Mouse (Mus musculus) C2C12 (cell line): ENCODE data around the gene Hip1. TPM values are rescaled to one million over a fixed set of nuclear protein-coding genes. Genes with fewer than 3 reads are reported as not detected.

Experiments
- H3K27me3 ChIP-seq: one replicate; pipeline ENCODE4 v1.6.1; 2011; ENCODE audit not compliant: control insufficient read depth, insufficient read depth, insufficient read length
- H3K36me3 ChIP-seq: one replicate; pipeline ENCODE4 v1.6.1; 2011; ENCODE audit not compliant: control insufficient read depth, insufficient read depth
- H3K4me3 ChIP-seq: one replicate; pipeline ENCODE4 v1.5.1; 2011; ENCODE audit warnings: mild to moderate bottlenecking, control low read depth; ENCODE audit not compliant: poor library complexity, insufficient read depth, severe bottlenecking
- H3K79me2 ChIP-seq: one replicate; pipeline ENCODE4 v1.6.1; 2011; ENCODE audit not compliant: control insufficient read depth, insufficient read depth
- H3K79me3 ChIP-seq: one replicate; pipeline ENCODE4 v1.6.1; 2011; ENCODE audit warnings: low read depth, control low read depth
- H3ac ChIP-seq: one replicate; pipeline ENCODE3; 2011; ENCODE audit warnings: low read depth; ENCODE audit not compliant: control insufficient read depth, insufficient read length
- CEBPB ChIP-seq: IDR thresholded peaks from one replicate; pipeline ENCODE4 v1.6.1; 2011; ENCODE audit warnings: low read depth, mild to moderate bottlenecking, control low read depth, moderate library complexity
- CTCF ChIP-seq: IDR thresholded peaks from one replicate; pipeline ENCODE4 v1.5.1; 2011; ENCODE audit not compliant: control insufficient read depth, insufficient read depth, insufficient read length
- FOSL1 ChIP-seq: IDR thresholded peaks from one replicate; pipeline ENCODE4 v1.8.0; 2011; ENCODE audit warnings: mild to moderate bottlenecking, low read length; ENCODE audit not compliant: poor library complexity, insufficient read depth, severe bottlenecking
- MAX ChIP-seq: IDR thresholded peaks from one replicate; pipeline ENCODE4 v1.6.1; 2011; ENCODE audit warnings: mild to moderate bottlenecking, control low read depth
- MYOD1 ChIP-seq: IDR thresholded peaks from one replicate; pipeline ENCODE4 v1.6.1; 2011; ENCODE audit warnings: low read depth; ENCODE audit not compliant: control insufficient read depth, insufficient read length
- MYOG ChIP-seq: IDR thresholded peaks from one replicate; pipeline ENCODE4 v1.6.1; 2011; ENCODE audit not compliant: control insufficient read depth, insufficient read length; ENCODE audit errors: extremely low read depth
- USF1 ChIP-seq: IDR thresholded peaks from one replicate; pipeline ENCODE4 v1.6.1; 2011; ENCODE audit warnings: low read depth, mild to moderate bottlenecking, control low read depth, moderate library complexity
- polyA plus RNA-seq: library from polyadenylated mRNA; unstranded; fragments of >200 nt; fragmentation: generic; extraction: Trizol; gene quantifications from one replicate; pipeline ENCODE4 v1.2.1, GENCODE M21; 2012; ENCODE audit warnings: missing spikeins

The Hip1 gene
- polyA plus RNA-seq, 1 experiment: 38.2 TPM

DNA sequence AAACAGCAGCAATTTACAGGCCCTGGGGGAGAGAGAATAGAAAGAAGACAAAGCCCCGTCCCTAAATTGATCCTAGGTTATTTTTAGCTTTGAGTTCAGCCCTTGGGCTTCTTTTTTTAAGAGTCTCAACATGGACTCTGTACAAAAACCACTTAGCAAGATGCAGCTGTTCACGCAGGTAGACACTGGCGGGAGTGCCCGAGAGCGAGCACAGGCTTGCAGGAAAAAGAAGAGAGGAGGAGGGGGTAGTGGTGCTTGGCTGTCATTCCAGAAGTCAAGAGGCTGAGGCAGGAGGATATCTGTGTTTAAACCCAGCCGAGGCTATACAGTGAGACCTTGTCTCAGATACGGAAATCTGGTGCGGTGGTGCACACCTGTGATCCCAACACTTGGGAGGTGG lies 42.9 kb downstream of the Hip1 start:
- Histone ChIP-seq H3K79me2 (no peaks in the 10 kb centered on the region), H3ac (no peak overlapping the region), H3K27me3 (no peaks in the 10 kb centered on the region), H3K79me3 (no peaks in the 10 kb centered on the region), H3K4me3 (no peak overlapping the region), H3K36me3 (no peaks in the 10 kb centered on the region)
- TF ChIP-seq USF1: no peak
- TF ChIP-seq CTCF: no peak
- TF ChIP-seq MYOG: no peak

DNA sequence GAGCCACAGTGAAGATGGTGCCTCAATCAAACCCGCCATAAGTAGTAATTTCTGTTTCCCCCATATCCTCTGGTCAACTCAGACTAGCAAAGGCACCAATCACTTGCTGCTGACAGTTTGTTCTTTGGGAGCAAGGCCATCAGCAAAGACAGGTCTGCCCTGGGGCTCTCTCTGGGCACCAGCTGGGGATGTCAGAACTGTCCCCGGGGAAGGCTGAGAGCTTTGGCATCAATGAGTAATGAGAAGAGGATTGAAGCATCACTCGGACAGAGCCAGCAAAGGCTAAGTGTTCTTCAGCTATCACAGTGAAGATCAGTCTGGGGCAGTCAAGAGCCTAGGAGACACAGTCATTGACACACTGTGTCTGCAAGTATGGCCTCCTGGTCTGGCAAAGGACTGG lies 46.0 kb downstream of the Hip1 start:
- Histone ChIP-seq H3K4me3 (no peak overlapping the region), H3ac (no peak overlapping the region), H3K79me2 (no peaks in the 10 kb centered on the region), H3K36me3 (no peaks in the 10 kb centered on the region), H3K79me3 (no peaks in the 10 kb centered on the region), H3K27me3 (no peaks in the 10 kb centered on the region)
- TF ChIP-seq MYOG: no peak
- no peak for TF ChIP-seq USF1
- TF ChIP-seq FOSL1: no peak
- no peak for TF ChIP-seq CEBPB
- TF ChIP-seq MYOD1: no peak
- TF ChIP-seq CTCF: no peak
- no peak for TF ChIP-seq MAX

DNA sequence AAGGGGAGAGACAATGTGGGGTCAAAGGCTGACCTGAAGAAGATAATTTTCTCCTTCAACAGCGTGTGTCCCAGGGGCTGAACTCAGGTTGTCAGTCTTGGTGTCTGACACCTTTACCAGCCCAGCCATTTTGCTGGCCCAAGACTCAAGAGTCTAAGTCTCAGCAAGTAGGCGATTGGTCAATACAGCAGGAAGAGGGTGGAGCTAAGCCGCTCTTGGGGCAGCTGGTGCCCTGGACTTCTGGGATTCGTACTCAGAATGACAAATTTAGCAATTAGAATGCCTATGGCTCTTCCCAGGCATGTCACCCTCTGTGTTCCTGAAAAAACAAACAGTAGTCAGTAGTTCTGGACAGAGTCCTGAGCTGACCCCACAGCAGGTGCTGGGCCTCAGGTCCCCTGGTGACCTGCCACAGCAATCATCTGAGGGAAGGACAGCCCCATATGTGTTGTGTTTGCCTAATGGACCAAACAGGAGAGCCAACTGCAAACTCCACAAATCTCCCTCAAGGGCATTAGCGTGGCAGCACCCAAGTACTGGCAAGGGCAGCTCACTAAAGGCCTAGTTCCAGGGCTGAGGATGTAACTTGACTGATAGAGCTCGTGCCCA lies 47.5 kb downstream of the Hip1 start:
- TF ChIP-seq MYOD1 (no peak), MYOG (no peak), MAX (no peak), CTCF (no peak), FOSL1 (no peak), CEBPB (no peak)
- no peak overlapping the region for H3ac ChIP-seq
- no peaks in the 10 kb centered on the region for H3K79me3 ChIP-seq
- no peaks in the 10 kb centered on the region for H3K36me3 ChIP-seq
- H3K27me3 ChIP-seq: no peaks in the 10 kb centered on the region
- H3K4me3 ChIP-seq: no peak overlapping the region
- no peaks in the 10 kb centered on the region for H3K79me2 ChIP-seq

DNA sequence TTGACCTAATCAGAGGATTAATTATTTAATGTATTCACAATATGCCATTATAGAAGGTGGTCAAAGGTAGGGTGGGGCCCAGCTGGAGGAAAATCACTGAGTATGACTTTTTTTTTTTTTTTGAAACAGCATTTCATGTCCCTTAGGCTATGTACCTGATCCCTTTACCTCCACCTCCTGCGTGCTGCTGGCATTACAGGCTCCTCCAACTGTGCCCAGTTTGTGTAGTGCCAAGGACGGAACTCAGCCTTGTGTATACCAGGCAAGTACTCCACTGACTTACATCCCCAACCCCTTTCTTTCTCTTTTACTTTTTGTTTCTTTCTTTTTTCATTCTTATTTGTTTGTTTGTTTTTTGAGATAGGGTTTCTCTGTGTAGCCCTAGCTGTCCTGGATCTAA lies 48.4 kb downstream of the Hip1 start:
- H3K36me3 ChIP-seq: no peaks in the 10 kb centered on the region
- H3K79me2 ChIP-seq: no peaks in the 10 kb centered on the region
- TF ChIP-seq MYOG: no peak
- TF ChIP-seq MYOD1: no peak
- TF ChIP-seq MAX: no peak
- no peak for TF ChIP-seq USF1
- H3ac ChIP-seq: no peak overlapping the region
- no peaks in the 10 kb centered on the region for H3K27me3 ChIP-seq
- no peak overlapping the region for H3K4me3 ChIP-seq
- H3K79me3 ChIP-seq: no peaks in the 10 kb centered on the region

DNA sequence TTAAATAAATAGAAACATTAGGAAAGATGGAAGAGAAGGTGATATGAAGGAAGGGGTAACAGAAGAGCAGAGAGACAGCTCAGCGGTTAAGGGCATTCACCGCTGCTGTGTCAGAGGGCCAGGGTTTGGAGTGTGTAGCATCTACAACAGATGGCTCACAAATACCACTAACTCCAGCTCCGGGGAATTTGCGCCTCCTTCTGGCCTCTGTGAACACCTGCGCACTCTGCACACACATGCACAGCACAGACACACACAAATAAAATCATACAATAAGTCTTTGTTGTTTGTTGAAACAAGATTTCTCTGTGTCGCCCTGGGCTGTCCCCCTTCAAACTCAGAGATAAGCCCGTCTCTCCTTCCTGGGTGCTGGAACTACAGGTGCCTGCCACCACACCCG lies 49.4 kb downstream of the Hip1 start:
- H3K36me3 ChIP-seq: no peaks in the 10 kb centered on the region
- no peak overlapping the region for H3ac ChIP-seq
- H3K79me2 ChIP-seq: no peaks in the 10 kb centered on the region
- H3K27me3 ChIP-seq: no peaks in the 10 kb centered on the region
- H3K4me3 ChIP-seq: no peak overlapping the region
- no peaks in the 10 kb centered on the region for H3K79me3 ChIP-seq
- TF ChIP-seq MYOD1: no peak
- TF ChIP-seq FOSL1: no peak
- TF ChIP-seq MYOG: no peak
- no peak for TF ChIP-seq CTCF
- no peak for TF ChIP-seq CEBPB
- no peak for TF ChIP-seq MAX
- no peak for TF ChIP-seq USF1

DNA sequence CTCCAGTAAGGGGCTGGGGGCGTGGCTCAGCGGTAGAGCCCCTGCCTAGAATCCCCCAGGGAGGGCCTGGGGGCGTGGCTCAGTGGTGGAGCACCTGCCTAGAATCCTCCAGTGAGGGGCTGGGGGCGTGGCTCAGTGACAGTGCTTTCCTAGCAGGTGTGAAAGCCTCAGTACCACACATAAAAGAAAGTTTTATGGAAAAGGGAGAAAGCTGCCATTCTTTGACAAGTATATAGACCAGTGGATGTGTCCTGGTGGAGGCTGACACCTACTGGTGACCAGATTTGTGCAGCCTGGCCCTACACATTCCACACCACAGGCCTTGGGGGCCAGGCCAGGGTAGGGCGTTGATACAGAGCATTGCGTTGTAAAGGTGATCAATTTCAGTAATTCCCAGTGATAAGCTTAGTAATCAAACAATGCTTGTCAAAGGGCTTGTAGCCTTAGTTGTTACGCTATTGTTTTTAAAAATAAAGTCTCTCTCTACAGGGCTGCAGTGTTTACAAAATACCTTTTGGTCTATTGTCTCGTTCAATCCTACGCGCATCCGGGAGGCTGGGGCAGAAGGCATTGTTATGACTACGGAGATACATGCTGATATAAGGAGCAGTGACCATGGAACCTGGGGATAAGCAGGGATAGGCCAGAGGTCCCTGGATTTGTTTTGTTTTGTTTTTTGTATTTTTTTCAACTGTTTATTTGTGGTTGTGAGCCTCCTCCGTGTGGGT lies 50.6 kb downstream of the Hip1 start:
- H3ac ChIP-seq: no peak overlapping the region
- TF ChIP-seq FOSL1 (no peak), MYOD1 (no peak), MYOG (no peak), MAX (no peak), USF1 (no peak), CTCF (peak; percentile 39)
- H3K27me3 ChIP-seq: no peaks in the 10 kb centered on the region

More for the DNA sequence above, 50.6 kb downstream of the Hip1 start:
- H3K79me2 ChIP-seq: no peaks in the 10 kb centered on the region
- no peaks in the 10 kb centered on the region for H3K36me3 ChIP-seq
- no peaks in the 10 kb centered on the region for H3K79me3 ChIP-seq
- H3K4me3 ChIP-seq: no peak overlapping the region
